Mouse (Mus musculus) A20 (cell line): ENCODE data around the gene Gpn1.

ENCODE experiments used
- DNase-seq: peaks from one replicate; pipeline ENCODE4 v3.0.0-alpha.2; 2011; ENCODE audit warnings: low read depth, low spot score

Gpn1 gene

DNA sequence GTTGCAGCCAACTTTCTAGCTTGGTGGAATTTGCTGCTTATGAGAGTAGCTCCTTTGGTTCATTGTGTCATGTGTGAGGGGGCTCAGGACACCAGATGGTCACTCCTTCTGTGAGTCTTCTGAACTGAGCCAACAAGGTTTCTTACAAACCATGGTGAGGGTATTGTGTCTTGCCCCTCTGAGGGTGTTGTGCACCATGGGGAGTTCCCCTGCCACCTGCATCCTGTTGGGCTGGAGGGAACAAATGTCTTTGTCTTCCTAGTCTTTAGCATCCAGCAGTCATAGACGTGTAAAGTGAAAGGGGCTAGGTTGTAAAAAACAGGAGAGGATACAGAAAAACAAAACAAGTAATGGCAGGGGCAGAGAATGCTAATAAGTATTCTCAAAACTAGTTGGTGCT is 64.9 kb downstream of the Gpn1 start:
- no peak for DNase-seq

DNA sequence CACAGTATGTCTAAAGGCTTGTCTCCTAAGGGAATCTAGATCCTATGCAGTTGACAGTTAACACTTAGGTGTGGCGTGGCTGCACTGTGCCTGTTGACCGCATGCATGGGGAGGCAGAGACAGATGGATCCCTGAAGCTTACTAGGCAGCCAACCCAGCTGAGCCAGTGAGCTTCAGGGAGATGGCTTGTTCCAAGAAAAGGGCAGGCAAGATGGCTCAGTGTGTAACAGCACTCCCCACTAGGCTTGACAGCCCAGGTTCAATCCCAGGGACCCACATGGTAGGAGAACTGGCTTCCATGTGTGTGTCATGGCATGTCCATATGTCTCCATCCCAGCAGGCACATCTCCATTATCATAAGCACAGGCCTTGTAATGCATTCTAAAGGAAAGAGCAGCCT is 65.8 kb downstream of the Gpn1 start:
- DNase-seq: no peak

DNA sequence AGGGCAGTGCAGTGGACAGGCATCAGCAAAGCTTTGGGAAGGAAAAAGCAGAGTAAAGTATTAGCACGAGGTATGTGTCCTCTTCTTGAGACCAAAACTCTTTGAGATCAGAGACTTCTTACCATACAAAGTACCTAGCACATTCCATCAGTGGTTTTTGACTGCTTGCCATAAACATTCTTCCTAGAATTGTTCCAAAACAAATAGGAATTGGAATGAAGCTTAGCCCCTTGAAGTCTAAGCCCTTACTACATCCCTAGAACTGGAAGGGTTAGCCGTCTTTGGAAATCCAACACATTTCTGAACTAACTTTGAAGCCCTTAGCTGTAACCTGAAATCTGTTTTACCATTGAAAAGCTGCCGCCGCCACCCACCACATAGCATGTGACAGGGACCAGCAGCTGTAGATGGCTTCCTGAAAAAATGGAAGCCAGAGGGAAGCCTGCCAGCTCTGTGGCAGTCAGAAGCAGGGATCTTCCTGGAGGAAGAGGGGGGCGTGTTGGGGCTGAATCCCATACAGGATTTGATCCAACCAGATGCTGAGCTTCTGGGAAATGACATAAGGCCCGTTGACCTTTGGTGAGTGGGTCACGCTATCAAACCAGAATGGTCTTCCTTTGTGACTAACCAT is 67.6 kb downstream of the Gpn1 start:
- no peak for DNase-seq
